Mouse (Mus musculus): ENCODE results near the gene 9030025P20Rik. TPM values are rescaled to one million over a fixed set of nuclear protein-coding genes. Genes with fewer than 3 reads are reported as not detected.

9030025P20Rik gene
- total RNA-seq, 1 experiment from 2014 or later: 18.3 TPM

Other genes with a start within 250 kb of the 9030025P20Rik start
- not detected in 2 replicates for gene Wdr27, start 35.3 kb upstream of the 9030025P20Rik start, total RNA-seq (2017)
- gene 1600012H06Rik, start 35.3 kb upstream of the 9030025P20Rik start, total RNA-seq (2017): 27.9 and 28.5 TPM in 2 replicates
- gene Phf10, start 17.2 kb upstream of the 9030025P20Rik start, total RNA-seq (2017): 37.2 and 37.8 TPM in 2 replicates
- 1.6 TPM in 1 of 2 replicates, not detected in the other for gene Gm3417, start 322 bp downstream of the 9030025P20Rik start, total RNA-seq (2017)
- gene Gm3435, start 31.7 kb downstream of the 9030025P20Rik start, total RNA-seq (2017): 4.3 and 9.1 TPM in 2 replicates
- 132 and 146 TPM in 2 replicates for gene Ermard, start 62.7 kb downstream of the 9030025P20Rik start, total RNA-seq (2017)
- not detected in 2 replicates for gene Tcte3, start 63.0 kb downstream of the 9030025P20Rik start, total RNA-seq (2017)
- gene Gm3448, start 63.1 kb downstream of the 9030025P20Rik start, total RNA-seq (2017): 12.9 and 14.3 TPM in 2 replicates

Data from neutrophil, adult 5-6 weeks (primary cell).